Mouse (Mus musculus) frontal cortex, postnatal 14 days (tissue): ENCODE results near the gene Rftn1.

ENCODE experiments used
- DNase-seq, 2 experiments: peaks; one replicate each; pipeline ENCODE4 v3.0.0; 2022; ENCODE audit warnings: low spot score in 2 of 2

Rftn1 gene

DNA sequence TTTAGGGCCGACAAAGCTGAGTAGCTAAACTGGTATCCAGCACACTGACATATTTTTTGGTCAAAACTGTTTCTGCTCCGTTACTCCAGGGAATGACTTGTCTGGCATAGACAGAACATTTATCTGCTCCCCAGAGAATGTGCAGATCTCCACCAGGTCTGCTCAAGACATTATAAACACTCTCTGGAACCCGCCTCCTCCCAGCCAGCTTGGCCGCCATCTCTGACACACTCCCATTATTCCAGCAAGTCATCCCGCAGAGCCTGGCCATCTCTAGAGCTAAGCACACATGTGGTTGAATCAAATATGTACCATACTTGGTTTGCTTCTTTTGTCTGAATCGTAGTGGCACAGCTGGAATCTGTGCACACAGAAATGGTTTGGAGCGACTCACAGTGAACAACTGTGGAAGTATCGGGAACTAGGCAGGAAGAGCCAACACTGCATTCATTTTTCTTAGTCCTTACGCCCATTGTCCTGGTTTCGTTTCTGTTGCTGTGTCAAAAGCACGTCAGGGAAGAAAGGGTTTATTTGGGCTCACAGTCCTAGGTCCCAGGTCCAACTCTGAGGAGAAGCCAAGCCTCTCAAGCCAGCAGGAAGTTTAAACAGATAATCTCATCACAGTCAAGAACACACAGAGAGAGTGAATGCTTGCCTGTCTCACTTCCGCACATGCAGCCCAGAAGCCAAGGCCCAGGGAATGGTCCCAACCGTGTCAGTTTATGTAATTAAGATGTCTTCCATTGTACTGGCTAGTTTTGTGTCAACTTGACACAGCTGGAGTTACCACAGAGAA lies 126.4 kb downstream of the Rftn1 start:
- no peak for DNase-seq

DNA sequence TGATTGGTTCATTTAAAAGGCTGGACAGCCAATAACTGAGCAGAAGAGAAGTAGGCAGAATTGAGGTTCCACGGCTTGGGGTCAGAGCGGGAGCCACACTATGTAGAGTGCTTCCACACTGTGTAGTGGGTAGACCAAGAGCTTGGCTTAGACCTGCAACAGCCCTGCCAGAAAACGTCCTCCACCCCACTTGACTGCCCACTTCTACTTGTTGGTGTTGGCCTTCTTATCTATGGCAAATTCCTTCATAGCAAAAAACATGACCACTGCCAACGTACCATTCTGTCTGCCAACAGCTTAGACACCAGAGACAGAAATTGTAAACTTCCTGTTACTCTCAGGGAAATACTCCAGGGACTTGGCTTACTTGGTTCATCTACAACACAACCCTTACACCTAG lies 127.8 kb downstream of the Rftn1 start:
- DNase-seq = no peak

- no peak for DNase-seq
Measured at GRCm38 (mm10) chr17:50061446-50061845, 129.0 kb downstream of the Rftn1 start.

- DNase-seq = no peak
Measured at GRCm38 (mm10) chr17:50060220-50060619, 130.3 kb downstream of the Rftn1 start.

DNA sequence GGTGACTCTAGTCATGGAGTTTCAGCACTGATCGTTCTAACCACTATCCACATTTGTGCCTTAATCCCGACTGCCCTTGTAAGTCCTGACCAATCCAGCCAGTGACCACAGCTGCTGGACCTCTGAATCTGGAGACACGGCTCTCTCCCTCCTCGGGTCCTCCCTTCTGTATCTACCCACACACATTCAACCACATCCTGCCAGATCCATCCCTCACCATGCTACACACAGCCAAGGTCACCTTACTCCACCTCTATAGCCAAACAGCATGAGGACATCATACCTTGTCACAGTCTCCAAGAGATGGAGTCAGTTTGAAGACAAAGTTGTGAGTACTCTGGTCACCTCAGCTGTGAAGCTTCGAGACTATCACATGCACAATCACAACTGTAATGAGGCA lies 131.1 kb downstream of the Rftn1 start:
- DNase-seq = no peak

DNA sequence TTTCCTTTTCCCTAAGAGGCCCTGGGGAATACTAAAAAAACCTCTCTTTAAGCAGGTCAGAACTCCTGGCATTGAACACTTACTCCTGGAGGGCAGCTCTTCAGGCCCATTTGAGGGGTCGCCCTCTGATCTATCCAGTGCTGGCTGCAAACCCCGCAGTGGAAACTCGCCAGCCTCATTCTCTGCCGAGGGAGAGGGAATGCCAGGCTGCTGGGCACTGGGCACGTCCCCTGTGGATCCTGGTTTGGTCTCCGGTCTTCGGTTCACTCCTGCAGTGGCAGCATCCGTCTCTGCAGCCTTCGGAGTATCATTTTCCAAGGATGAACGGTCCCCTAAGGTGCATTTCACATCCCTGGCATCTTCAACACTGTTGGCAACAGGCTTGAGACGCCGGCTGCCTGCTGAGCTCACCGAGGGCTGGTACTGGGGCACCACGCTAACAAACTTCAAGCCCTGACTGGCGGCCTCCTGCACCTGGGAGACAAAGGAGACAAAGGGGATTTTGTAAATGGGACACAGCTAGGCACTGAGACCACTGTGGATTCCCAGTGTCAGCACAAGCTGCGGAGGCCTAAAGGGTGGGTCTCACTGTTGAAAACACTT lies 135.2 kb downstream of the Rftn1 start:
- DNase-seq = no peak

GRCm38 (mm10) chr17:50054586-50054985 lies 135.9 kb downstream of the Rftn1 start:
- DNase-seq = no peak

- no peak for DNase-seq
Measured at GRCm38 (mm10) chr17:50053961-50054360, 136.5 kb downstream of the Rftn1 start.

DNA sequence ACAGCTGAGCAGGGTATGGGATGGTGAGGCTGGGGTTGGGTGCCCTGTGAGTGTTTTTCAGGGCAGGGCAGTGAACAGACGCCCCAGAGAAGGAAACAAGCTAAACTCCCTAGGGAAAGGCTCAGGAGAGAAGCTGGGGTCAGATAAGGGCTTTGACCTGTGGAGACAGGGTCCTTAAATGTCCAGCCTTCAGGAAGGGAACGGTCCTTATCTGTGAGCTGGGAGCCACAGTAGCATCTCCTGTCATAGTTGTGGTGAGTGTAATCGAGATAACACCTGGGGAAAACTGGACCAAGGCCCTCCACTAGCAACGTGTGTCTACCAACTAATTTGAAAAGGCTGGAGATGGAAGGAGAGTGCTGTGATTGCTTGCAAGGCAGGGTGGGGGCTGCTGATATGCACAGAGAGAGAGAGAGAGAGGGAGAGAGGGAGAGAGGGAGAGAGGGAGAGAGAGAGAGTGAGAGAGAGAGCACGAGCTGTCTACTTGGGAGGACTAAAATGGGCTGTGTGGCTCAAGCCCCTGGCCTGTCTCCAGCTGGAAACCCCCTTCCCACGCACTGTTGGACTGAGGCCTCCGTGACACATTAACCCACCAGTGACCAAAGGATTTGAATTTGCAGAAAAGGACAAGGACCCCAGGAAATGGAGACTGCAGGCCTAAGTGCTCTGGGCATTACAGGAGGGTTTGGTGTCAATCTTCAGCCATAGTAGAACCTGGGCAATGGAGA lies 137.6 kb downstream of the Rftn1 start:
- DNase-seq = no peak

DNA sequence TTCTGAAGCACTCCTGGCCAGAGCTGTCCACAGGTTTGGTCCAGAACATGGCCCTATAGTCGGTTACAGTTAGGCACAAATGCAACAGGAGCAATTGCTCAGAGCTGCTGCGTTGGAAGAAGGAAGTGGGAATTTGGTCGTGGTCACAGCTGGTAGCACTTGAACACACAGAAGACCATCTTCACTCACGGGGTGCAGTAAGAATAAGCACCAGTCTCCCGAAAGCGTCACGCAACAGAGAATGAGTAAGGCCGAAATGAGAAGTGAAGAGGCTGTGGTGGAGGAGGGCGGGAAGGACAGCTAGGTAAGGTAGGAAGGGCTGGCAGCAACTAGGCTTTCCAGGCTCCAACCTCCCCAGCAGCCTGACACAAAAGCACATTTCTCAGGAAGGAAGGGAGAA lies 140.0 kb downstream of the Rftn1 start:
- DNase-seq = no peak

DNA sequence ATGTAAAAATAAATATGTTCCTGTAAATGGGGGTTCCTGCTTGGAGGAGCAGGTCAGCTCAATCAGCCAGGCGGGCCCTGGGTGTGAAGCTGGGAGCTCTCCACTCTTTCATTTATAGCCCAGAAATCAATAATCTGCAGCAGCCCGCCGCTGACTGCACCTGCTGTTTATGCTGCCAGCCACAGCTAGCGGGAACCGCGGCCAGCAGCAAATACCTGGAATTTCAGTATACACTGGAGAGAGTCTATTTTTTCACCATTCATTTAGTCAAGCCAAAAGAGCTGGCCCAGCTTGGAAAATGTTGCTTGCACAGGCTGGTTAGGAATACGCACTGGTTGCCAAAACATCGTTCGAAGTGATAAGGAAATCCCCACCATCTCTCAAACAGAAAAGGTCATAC lies 142.3 kb downstream of the Rftn1 start:
- DNase-seq = no peak

DNA sequence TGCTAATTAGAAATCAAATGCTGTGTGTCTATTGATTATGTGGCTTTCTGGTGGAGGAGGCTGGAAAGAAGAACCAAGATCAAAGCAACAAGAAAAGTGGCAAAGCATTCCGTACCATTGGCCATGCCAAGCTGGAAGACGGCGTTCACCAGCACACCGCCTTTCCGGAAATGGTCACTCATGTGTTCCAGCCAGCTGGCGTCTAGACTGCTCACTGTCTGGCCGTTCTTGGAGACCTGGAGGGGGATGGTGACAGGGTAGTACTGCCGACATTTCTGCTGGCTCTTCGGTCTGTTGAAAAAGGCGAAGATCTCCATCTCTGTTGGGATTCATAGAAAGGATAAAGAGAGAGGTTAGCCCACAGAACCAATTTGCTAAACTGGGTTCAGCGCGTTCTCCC lies 143.3 kb downstream of the Rftn1 start:
- no peak for DNase-seq

DNA sequence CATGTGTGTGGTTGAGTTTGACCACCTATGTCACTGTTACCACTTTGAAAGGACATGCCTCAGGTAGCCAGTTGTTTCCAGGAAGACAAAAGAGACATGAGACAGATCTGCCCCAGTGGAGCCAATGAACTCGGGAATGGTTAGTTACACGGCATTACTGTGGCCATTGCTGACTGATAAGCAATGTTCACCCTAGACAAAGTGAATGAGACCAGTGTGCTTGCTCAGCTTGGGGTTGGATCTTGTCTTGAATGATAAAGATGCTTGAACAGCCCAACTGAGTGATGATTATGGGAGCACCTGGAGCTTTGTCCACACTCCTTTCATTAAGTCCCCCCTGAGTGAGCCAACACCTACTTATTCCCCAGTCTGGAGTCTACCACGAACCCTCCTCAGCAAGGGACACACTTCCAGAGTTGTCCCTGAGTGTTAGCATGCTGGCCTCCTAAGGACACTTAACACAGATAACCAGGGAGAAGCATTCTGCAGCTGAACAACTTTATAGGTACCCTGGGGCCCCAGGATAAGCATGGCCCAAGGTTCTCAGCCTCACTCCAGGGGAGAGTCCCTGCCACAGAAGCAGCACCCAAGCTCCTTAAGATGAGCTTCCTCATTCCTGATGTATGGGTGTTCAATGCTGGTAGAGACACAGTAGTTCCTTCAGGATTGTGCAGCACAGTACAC lies 149.6 kb downstream of the Rftn1 start:
- no peak for DNase-seq

- no peak for DNase-seq
Measured at GRCm38 (mm10) chr17:50037882-50038665, 152.4 kb downstream of the Rftn1 start.

- no peak for DNase-seq
Measured at GRCm38 (mm10) chr17:50037416-50037815, 153.1 kb downstream of the Rftn1 start.

DNA sequence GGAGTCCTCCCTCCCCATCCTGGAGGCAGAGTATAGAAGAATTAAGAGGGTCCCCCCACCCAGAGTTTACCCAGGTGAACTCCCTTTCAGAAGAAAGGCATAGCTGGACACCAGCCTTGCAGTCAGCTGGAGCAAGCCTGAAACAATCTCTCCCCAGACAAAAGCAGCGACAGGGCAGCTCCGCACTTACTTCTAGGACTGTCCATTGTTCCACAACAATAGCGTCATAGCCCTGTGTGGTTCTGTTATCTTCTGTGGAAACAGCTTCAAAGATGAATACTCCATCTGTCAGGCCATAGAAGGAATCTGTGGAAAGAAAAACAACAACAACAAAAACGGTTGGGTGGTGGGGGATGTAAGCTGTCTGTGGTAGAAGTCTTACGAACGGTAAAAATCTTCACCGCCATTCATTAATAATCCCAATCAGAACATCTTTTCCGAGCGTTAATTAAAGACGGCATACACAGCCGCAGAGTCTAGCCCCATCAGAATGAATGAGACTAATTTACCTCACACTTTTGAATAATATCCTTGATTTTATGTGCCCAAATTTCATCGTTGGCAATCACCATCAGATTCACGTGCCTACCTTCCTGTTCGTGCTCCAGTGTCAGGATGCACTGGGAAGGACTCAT lies 153.6 kb downstream of the Rftn1 start:
- no peak for DNase-seq

DNA sequence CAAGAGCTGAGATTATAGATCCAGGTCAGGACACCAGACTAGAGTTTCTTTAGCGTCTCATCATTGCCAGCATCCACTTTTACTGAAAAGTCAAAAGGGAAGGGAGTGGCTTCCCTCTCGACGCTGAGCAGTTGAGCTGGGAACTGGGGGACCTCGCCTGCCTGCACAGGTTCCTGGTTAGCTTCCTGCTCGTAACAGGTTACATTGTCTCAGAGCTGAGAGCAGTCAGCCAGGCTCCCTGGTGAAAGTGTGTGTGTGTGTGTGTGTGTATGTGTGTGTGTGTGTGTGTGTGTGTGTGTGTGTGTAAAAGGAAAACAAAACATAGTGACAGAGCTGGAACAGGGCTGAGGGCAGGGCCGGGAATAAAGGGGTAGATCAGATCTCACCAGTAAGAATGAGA lies 156.8 kb downstream of the Rftn1 start:
- no peak for DNase-seq

GRCm38 (mm10) chr17:50031548-50032491 lies 158.7 kb downstream of the Rftn1 start:
- no peak for DNase-seq

GRCm38 (mm10) chr17:50025651-50026050 lies 164.8 kb downstream of the Rftn1 start:
- no peak for DNase-seq

DNA sequence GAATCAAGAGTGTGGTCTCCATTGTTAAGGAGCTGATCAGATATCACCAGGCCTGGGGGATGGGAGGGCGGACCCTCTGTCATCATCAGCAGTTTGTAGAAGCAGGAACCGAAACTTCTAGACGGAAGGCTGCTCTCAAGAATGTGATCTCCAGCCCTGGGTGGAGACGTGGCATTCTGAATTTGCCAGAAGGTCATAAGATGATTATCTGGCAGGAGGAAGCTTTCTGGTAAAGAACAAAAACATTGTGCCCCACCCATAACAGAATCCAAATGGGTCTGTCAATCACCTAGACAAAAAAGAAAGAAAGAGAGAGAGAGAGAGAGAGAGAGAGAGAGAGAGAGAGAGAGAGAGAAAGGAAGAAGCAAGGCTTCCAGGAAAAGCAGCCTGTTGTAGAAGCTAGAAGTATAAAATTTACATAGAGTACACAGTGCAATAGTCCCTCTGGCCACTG lies 165.3 kb downstream of the Rftn1 start:
- no peak for DNase-seq
